Mouse (Mus musculus) B cell, adult 2 months (primary cell): ENCODE data around the gene Trim59.

Experiments
- DNase-seq, 2 experiments: peaks; one replicate each; pipeline ENCODE4 v3.0.0; 2022

Gene Trim59

GRCm38 (mm10) chr3:69004437-69005337, 39.9 kb downstream of the Trim59 start, which contains the start of the genes Ift80 and Smc4:
TSS of gene Ift80 (minus strand) at chr3:69004570.
TSS of gene Smc4 (plus strand) at chr3:69004738.
- peak; percentile 95 for DNase-seq

- no peak for DNase-seq
These were observed 40.5 kb downstream of the Trim59 start for GRCm38 (mm10) chr3:69004055-69004436.

- DNase-seq: no peak
These were observed 41.8 kb downstream of the Trim59 start for GRCm38 (mm10) chr3:69002781-69003180.

GRCm38 (mm10) chr3:68986550-68986949, 58.0 kb downstream of the Trim59 start:
- DNase-seq: no peak
